Mouse (Mus musculus) left cerebral cortex, postnatal 36 days (tissue): ENCODE measurements at regions not wholly inside any gene's neighbourhood (a gene's known extent, or its start where the extent isn't known, plus 50 kb on each side); places are given as distances from the start of the nearest gene placed in this dataset.

Experiments used
- DNase-seq, 2 experiments: peaks; one replicate each; pipeline ENCODE4 v3.0.0; 2021 to 2022; ENCODE audit warnings: low spot score in 2 of 2, mixed read lengths in 1 of 2
- intact Hi-C: fragments of 180-260 bp; cut with DNase I; formaldehyde crosslinking; loops from one replicate; pipeline ENCODE4 v1.15.1; 2025

DNA sequence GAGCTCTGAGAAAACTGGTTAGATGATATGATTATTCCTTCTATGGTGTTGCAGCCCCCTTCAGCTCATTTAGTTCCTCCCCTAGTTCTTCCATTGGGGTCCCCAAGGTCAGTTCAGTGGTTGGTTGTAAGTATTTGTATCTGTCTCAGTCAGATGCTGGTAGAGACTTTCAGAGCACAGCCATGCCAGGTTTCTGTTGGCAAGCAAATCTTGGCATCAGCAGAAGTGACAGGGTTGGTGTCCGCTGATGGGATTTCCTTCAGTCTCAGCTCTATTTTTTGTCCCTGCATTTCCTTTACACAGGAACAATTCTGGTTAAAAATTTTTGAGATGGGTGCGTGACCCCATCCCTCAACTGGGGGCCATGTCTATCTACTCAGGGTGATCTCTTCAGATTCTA is 55.3 kb upstream of the Spaca1 start:
- no peak for DNase-seq
- intact Hi-C loops = no loop called here

DNA sequence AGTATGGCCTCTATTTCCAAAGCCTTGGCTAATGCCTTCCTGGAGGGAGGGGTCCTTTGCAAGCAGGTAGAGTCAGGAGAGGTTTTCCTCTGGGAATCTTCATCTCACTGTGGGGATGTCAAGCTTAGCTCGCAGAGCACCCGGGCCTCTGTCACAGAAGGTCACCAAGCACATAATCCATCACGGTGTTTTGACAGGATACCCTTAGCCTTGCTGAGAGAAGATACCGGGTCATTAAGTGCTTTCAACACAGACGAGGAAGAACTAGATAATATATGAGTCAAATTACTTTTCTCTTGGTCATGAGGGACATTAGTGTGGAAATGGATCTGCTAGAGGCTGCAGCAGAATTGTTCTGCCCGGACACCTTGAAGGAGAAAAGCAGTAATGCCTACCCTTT is 64.3 kb upstream of the Spaca1 start:
- intact Hi-C loops = no loop called here
- DNase-seq = no peak

DNA sequence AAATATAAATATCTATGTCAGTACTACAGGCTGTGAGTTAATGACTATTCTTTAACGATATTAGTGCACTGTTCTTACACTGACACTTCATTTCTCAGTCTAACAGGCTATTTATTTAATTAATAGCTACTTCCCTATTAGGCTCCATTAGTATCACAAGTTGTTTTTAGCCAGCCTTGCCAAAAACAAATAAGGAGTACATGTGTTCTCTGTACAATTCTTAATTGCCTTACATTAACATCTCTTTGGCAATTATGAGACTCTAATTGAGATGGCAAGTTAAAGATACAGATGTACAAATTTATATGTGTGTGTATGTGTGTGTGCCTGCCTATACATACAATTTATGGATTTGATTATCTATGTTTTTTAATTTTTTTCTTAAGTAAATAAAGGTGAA is 67.1 kb upstream of the Spaca1 start:
- no peak for DNase-seq
- intact Hi-C loops = no loop called here

DNA sequence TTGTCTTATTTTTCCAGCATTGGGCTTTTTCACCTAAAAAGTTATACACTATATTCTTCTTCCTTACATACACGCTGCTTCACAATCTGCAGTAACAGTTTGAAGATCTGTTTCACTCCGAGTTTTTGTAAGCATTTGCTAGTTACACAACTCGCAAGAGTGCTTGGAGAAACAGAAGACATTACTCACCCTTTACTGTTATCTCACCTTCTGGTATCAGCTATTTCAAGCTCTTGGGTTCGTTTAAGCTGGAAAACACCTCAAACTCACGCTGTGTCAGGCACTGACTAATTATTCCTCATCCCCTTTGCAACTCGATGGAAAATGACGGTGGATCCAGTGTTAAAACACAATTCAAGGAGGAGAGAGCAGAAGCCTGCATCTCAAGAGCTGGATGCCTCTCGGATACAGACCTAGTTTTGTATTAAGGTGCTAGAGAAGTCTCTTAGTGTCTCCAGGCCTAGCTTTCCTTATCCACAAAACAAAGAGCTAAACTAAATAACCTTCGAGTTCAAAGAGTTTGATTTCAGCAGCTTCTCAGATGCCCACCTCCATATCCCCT is 73.0 kb upstream of the Spaca1 start:
- peak; percentile 8 to 24 for DNase-seq
- intact Hi-C loops = no loop called here

DNA sequence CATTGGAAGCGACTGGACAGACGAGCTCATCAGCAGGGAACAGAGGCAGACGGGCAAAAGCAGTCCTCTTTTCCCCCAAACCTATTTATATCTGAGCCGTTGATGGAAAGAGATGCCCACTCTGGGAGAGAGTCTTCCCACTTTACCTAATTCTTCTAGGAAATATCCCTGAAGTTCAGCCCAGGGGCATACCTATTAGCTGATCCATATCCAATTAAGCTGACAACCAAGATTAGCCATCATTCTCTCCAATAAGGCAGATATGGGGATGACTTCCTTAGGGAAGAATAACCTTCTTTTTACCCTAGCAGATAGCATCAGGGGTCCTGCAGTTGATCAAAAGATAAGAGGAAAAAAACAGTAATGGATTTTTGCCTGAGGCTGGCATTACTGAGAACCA is 78.2 kb upstream of the Spaca1 start:
- DNase-seq = no peak
- intact Hi-C loops = no loop called here

DNA sequence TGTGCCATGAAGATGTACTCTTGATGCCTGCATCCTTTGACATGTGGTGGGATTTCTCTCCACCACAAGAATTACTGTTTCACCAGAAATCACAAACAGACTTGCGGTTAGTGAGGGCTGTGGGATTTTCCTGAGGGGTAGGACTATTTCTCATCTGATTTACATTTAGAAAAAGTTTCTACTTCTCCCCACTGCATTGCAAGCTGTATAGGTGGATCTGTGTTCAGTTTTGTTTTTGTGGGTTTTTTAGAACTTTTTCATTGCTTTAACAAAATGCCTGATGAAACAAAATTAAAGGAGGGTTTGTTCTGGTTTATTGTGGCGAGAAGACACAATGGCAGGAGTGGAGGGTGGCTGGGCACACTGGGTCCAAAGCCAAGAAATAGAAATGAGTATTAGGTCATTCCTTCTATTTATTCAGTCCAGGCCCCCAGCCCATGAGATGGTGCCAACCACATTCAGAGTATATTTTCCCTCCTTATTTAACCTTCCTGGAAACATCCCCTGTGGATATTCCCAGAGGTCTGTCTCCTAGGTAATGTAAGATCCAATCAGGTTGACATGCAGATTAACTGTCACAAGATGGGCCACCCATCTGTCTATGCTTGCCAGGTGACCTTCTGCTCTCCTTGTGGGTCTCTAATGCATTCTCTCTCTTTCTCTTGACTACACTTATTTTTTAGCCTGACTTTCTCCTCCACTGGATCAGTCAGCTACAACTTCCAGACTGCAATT is 96.3 kb upstream of the Spaca1 start:
- DNase-seq = no peak
- intact Hi-C loops = no loop called here

DNA sequence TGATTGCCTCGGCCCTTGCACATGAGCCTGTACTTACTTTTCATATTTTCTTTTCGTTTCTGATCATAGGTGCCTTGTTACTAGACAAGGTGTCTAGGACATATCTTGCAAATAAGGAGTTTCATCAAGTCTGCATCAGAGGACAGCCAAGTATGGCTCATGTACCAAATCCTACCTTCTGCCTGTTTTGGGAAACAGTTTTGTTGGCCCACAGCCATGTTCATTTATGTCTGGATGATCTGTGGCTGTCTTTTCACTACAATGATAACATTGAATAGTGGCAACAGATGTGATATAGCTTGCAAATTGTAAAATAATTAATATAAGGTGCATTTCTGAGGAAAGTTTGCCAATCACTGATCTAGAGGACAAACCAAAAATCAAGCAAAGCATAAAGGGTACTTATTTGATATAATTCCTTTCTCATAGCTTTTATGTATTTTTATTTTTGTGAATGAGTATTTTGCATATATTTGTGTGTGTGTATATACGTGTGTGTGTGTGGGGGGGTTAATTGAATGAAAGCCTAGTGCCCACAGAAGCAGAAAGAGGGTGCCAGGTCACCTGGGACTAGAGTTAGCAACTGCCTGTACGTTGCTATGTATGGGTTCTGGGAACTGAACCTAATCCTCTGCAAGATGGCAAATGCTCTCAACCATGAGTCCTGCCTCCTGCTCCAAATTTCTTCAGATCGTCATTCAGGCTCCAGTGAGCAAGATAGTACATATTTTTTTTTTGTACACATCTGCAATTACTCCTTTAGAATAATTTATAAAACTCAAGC is 99.2 kb upstream of the Spaca1 start:
- intact Hi-C loops = no loop called here
- no peak for DNase-seq

DNA sequence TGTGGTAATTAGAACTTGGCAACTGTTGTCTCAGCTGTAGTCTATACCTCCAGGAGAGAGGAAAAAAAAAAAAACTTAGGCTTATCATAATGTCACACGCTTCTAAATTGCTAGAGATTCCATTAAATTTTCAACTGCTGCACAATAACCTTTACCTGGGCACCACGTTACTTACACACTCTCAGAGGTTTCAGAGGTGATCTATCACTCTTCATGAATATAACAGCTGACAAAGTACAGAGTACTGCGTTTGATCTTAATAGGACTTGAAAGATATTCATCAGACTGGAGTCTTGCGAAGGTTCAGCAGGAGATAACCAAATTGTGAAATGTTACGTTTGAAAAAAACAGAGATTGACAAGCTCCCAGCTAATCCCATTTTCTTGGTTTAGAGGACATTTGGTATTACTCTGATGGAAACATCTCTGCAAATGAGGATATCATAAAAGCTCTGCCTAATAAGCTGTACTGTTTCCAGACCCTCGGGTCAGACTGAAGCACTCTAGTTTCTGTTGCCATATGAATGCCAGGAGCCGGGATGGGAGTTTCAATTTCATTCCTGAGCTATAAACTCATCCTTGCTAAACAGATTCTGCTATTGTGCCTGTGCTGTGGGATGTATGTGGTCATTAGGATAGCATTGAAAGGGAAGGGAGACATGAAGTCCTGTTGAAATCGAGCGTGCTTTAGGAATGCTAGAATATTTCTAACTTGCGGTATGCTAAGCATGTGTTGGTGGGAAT is 101.8 kb upstream of the Spaca1 start:
- no peak for DNase-seq
- intact Hi-C loops = no loop called here

DNA sequence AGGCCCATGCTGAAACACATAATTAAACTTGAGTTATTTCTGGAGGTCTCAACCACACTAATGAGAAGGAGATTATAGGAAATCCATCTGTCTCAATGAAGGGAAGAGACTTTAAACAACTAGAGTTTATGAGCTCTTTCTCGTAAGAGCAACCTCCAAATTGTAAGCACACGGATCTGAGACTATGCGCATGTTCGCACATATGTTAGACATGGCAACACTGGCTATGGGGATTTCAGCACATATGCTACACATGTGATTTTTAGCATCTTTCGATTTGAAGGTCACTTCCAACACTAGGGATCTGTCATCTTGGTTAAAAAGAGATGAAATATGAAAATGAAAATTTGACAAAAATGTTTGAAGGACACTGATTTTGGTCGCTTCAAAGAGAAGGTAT is 105.5 kb upstream of the Spaca1 start:
- intact Hi-C loops = no loop called here
- DNase-seq = no peak

DNA sequence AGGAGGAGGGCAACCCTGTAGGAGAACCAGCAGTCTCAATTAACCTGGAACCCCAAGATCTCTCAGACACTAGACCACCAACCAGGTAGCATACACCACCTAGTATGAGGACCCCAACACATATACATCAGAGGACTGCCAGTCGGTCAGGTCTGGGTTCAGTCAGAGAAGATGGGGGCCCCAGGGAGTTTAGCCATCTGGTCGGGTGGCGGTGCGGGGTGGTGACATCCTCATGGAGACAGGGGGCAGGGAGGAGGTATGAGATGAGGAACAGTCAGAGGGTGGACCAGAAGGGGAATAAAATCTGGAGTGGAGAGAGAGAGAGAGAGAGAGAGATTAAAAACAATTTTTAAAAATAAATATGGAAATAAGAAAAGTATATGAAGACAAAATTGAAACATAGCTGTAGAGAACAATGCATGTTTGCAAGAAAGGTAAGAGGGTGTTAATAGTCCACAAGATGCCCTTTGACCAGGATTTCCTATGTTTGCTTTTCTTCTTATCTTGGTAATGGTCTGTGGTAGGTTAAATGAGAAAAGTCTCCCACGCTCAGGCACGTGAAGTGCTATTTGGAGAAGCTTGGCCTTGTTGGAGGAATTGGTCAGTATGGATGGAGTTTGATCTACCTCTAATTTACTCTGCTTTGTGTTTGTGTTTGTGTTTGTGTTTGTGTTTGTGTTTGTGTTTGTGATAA is 108.0 kb upstream of the Spaca1 start:
- no peak for DNase-seq
- intact Hi-C loops = no loop called here

DNA sequence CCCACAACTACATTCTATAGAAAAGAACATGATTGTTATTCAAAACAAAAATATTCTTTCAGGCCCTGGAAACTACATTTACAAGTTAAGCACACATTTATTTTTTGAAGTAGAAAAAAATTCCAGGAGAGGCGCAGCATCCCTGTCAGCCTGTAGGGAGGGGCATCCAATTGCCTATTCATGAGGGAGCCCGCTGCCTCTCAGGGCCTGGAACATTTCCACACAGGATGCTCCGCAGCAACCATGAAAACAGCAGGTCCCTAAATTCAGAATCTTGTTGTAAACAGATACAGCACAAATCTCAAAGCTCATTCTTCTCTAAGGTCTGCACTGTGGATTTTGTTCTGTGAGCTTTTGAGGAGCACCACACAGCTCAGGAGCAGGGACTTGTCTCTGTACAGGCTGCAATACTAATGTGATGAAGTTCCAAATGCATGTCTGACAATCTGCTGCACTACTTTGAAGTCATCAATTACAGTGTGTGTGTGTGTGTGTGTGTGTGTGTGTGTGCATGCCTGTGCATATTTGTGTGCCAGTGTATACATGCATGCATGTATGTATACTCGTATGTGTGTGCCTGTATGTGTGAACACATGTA is 121.4 kb upstream of the Spaca1 start:
- peak; percentile 17 for DNase-seq
- intact Hi-C loops = no loop called here

DNA sequence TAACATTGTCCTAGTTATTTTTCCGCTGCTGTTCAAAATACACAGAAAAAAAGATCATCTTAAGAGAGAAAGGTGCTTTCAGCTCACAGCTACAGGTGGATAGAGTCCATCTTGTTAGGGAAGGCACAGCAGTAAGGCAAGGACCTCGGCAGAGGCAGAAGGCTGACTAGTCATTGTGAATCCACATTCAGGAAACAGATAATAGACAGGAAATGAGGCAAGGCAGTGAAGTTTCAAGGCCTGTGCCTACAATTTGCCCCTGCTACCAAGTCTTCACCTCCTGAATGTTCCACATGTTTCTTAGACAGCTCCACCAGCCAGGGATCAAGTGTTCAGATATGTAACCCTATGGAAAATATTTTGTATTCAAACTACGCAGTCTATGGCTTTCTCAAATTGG is 122.0 kb upstream of the Spaca1 start:
- no peak for DNase-seq
- intact Hi-C loops = no loop called here

DNA sequence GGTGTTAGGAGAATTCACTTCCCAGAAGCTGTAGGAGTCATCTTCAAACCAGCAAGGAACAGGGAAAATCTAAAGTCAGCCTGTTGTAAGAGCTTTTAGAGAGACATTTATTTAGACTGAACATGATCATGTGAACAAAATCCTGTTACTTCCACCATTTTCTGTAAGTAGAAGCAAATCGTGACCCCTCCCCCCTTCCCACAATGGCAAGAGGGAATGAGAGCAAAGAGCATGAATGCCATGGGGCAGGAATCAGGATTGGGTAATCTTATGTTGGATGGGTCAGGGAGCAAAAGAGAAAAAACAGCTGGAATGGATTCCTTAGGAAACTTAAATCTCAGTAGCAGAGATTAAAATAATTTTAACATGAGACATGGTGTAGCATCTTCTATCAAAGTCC is 127.4 kb upstream of the Spaca1 start:
- intact Hi-C loops = no loop called here
- no peak for DNase-seq

DNA sequence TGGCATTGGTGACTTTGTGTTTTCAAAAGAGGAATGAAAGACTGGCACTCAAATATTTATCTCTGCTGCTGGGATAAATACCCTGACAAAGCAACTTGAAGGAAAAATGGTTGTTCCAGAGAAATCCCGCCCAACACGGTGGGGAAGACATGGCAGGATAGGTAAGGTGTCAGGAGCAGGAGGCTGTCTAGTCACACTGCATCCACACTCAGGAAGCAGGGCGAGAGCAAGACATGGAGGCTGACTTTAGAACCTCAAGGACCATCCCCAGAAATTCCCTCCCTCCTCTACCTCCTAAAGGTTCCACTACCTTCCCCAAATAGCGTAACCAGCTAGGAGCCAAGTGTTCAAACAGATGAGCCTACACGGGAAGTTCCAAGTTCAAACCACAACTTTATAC is 136.5 kb upstream of the Spaca1 start:
- no peak for DNase-seq
- intact Hi-C loops = no loop called here

DNA sequence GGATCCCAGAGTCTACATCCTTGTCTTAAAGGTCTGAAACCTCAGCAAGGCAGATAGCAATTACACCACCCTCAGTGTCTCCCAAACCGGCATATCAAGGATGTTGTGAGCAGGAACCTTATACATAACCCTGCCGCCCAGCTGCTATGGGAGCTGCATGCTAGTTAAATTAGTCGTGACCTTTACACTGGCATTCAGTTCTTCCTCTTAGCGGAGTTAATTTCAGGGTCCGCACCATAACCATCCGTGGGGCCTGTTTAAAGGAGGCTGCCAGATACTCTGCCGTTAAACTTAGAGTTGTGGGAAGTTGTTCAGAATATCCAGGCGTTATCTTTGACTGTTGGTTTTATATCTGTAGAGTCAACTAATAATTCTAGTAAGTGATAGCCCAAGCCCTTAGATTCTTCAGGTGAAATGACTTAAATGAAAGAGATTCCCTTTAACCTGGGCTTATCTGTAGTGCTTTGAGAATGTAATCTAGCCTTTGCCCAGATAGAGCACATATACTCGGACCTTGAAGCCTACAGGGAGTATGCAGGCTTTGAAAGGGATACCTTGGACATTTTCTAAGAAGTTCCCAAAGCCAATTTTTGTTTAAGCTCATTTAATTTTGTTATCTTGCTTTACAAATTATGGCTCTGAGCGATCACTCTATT is 153.3 kb upstream of the Spaca1 start:
- DNase-seq = no peak
- intact Hi-C loops = no loop called here

DNA sequence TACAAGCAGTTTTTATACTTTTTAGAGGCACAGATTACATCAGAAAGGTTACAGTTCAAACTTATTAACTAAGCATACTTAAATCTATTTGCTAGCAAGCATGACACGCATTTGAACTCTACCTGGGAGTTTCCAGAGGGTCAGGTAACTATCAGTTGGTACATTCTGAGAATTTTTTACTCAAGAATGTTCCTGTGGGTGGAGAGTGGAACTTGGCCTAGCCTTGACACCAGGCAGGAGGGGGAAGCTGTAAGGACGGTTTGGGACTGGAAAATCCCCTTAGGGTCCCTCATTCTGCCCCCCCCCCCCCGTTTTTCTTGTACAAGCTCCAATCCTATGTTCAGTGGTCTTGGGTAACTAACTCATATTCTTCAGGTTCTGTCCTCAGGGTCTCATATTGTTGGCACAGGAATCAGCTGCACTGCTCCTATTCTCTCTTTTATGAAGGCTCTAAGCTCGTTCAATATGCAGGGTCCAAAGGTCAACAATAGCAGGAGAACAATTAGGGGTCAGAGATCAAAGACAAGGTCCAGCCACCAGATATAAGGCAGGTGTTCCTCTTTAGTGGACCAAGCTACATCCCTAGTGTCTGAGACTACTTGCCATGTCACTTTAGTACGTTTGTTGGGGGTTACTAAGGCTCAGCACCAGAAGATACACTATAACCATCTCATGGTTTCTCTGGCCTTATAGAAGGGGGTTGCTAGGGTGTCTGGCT is 159.3 kb upstream of the Spaca1 start:
- no peak for DNase-seq
- intact Hi-C loops = no loop called here

DNA sequence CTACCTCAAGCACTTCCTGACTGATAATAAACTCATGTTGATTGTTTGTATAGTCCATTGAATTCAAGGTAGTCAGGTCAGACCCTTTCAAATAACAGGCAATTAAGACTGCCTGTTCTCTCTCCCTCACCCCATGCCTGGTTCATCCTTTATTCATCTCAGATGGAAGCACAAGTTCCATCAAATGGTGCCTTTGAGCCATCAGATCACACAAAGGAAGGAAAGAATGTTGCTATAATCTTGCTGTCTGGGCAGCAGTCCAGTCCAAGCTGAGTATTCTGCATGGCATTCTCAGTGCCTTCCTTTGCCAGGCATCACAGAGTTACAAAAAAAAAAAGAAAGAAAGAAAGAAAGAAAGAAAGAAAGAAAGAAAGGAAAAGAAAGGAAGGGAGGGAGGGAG is 163.7 kb upstream of the Spaca1 start:
- DNase-seq = no peak
- intact Hi-C loops = no loop called here

DNA sequence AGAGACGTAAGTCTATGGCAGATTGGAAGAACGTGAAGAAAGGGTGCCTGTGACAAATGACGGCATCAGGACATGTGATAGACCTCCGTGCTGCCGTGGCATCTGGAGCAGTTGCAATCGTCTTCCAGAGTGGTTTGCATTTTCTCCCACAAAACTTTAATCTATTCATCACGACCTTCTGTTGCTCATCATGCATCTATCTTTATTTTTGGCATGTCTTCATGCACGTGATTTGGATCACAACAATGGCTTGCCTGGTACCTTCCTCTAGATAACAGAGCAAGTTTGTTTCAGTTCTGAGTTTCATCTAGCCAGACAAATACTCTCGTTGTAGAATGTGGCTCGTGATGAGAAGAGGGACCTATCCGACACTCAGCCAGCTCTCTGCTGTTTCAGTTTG is 164.4 kb upstream of the Spaca1 start:
- intact Hi-C loops = no loop called here
- DNase-seq = no peak
